Mouse (Mus musculus) G1E-ER4 (cell line): ENCODE data around the gene Lrch4. TPM values are rescaled to one million over a fixed set of nuclear protein-coding genes. Genes with fewer than 3 reads are reported as not detected.

ENCODE experiments used
- GATA1 ChIP-seq: IDR thresholded peaks from one replicate; pipeline ENCODE4 v1.8.0; 2012; ENCODE audit warnings: low read length, inconsistent platforms
- polyA plus RNA-seq: library from polyadenylated mRNA; stranded (reverse); fragments of >175 nt; gene quantifications from 2 replicates; pipeline ENCODE4 v1.2.3, GENCODE M21; 2012

Lrch4 gene
- polyA plus RNA-seq, 1 experiment: 198 TPM

DNA sequence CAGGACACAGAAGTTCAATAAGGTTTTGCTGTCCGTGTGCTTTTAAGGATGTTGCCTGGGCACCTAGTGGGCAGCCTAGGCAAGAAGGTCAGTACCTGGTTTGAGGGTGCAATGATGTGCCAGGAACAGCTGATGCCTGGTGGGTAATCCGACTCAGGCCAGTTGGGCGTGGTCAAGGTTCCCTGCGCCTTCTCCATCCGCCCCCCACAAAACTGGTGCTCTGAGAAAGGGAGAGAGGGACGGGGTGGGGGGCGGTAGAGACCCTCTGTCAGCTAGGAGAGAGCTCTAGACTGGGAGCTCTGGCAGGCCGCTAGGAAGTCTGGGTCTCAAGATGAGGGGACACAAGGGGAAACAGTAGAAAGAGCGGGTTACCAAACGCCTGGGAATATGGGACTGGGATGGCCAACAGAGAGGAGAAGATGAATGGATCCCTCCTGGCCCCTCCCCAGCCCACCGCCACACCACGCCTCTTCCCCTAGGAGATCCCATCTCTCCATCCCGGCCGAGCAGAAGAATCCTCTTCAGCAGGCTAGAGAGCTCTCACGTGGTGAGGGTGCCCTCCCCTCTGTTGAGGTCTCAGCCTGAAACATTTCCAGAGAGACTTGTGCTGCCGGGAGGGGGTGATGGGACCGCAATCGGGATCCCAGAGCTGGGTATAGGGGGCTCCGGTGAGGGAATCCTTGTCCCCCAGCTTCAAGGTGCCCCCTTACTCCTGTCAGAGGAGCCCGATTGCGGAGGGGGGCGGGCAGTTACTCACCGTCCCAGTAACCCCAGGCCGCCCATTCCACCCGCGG is 20.9 kb upstream of the Lrch4 start:
- TF ChIP-seq GATA1: no peak

DNA sequence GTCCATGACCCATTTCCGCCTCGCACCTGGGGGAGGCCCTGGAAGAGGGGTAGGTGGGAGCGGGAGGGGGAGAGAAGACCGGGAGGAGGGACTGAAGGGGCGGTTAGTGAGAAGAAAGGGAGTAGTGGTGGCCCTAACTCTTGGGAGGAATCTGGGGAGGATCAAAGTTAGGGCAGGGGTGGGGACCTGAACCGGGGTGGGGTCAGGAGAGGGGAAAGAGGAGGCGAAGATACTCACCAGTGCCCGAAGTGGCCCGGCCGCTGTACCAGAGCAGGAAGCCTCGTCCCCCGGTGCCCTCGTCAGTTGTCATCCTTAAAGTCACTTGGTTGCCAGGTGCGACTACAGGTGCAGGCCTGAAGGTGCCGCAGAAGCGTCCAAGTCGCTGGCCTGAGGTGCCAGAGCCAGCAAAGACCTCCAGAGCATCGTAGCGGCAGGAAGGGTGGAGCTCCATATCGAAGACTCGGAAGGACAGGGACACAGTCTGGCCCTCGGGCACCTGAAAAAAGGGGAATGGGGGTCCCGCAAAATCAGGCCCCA is 20.2 kb upstream of the Lrch4 start:
- TF ChIP-seq GATA1: no peak

- no peak for TF ChIP-seq GATA1
Measured at GRCm38 (mm10) chr5:137609292-137609691, 19.6 kb upstream of the Lrch4 start.

DNA sequence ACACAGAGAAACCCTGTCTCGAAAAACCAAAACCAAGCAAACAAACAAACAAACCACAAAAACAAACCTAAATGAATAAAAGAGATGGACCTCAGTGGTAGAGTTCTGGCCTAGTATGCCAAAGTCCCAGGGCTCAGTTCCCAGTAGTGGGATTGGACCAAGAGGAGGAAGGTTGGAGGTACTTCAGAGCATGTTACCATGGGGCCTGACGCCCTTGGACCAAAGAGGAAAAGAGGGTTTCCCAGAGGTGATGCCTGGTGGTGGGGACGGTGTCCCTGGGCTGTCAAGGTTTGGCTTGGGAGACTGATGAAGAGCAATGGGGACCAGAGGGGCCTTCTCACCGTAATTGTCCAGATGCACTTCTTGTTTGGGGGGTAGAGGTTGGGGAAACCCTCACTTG is 18.9 kb upstream of the Lrch4 start:
- no peak for TF ChIP-seq GATA1

DNA sequence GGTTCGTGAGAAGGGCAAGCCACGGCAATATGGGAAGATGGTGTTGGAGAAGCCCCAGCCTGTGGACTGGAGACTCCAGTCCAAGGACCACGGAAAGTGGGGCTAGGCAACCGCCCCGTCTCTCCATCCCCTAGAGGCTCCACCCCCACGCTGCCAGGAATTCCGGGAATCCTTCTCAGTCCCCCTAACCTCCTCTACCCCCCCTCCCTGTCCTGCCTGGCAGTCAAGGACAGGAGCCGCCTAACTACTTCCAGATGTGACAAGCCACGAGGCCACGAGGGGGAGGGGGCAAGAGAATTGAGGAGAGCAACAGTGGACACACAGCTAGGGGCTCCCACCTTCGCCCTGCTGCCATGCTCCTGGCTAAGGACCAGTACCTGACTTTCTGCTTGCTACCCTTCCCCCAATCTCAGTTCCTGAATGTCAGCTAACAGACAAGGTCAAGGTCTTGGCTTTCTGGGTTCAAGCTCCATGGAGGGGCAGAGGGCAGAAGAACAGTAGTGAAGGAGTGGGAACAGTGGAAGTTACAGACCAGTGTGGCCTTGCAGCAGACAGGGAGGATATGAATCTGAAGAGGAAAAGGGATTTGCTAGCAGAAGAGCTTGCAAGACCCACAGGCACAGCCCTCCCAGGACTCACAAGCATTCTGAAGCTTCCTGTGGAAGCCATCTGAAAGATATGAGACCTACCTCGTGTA is 18.2 kb upstream of the Lrch4 start:
- TF ChIP-seq GATA1: no peak

DNA sequence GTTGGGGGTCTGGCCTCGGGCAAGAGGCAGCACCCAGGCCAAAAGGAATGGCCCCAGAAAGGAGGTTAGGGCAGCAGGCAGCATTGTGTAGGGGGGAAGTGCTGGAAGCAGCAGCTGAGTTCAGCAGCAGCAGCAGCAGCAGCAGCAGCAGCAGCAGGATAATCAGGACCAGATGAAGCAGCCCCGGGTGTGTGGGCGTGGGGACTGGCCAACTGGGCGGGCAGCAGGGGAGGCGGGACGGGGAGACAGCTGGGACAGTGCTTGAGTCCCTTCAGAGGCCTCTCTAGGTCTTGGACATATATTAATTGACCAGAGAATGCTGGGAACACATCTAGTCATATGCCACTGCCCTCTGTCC is 17.7 kb upstream of the Lrch4 start:
- TF ChIP-seq GATA1: no peak

GRCm38 (mm10) chr5:137613076-137613475 is 15.8 kb upstream of the Lrch4 start:
- TF ChIP-seq GATA1: no peak

DNA sequence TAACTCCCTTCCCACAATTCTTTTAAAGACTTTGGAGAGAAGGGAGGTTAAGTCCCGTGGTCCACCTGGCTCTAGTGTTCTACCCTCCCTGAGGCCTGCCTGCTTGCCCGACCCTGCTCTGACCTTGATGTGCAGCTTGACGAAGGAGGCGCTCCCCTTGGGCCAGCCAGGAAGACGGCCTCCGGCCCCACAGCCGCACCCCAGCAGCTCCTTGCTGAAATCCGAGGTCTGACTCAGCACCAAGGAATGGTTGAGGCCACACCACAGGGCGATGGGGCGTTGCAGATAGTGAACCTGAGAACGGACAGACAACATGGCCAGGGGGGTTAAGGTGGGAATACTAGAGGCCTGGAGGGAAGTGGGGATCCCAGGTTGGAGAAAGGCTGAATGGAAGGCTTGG is 15.4 kb upstream of the Lrch4 start, which contains the start of gene Pcolce:
Pcolce (minus strand) TSS at position 235 of the 400 bp plus-strand sequence.
- no peak for TF ChIP-seq GATA1

DNA sequence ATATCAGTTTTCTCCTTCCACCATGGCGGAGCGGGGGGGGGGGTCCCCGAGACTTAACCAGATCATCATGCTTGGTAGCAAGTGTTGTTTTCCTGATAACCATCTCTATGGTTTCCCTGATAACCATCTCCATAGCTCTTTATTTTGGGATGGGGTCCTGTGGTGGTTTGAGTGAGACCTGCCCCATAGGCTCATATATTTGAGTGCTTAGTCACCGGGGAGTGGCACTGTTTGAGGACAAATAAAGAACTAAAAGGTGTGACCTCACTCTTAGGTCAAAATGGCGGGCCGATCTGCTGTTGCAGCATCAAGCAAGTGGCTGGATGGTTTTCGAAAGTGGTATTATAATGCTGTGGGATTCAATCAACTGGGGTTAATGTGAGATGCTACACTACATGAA is 13.6 kb upstream of the Lrch4 start:
- TF ChIP-seq GATA1: no peak

DNA sequence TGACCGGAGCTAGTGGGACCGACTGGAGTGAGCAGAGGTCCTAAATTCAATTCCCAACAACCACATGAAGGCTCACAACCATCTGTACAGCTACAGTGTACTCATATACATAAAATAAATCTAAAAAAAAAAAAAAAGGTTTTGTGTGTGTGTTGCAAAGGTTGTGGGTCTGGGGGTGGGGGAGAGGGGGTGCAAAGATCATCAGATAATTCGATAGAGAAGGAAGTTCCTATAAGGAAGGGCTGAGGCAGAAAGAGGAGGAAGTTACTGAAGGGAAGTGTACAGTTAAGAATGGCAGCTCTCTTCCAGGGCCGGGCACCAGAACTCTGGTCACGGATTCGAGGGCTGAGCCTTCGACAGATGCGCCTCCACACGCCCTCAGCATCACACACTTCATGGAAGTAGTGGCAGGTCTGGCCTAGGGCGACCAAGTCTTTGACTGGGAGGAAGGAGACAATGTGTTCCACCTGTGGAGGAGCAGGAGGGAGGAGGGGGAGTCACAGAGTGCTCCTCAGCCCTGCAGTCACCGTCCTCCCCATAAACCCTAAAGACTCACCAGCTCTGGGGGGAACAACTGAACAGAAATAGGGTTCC is 4.9 kb upstream of the Lrch4 start:
- no peak for TF ChIP-seq GATA1

DNA sequence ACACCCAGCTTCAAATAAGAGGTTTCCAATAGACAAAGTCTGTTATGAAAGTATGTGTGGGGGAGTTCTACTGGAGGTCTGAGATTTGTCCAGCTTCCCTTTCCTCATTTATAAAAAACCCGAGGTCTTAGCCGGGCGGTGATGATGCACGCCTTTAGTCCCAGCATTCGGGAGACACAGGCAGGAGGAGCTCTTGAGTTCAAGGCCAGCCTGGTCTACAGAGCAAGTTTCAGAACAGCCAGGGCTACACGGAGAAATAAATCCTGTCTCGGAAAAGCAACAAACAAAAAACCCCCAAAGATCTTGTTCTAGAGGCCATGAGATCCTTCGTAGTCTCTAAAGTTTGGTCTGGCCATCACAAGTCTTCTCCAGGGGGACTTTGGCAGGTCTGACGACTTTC is 930 bp upstream of the Lrch4 start:
- no peak for TF ChIP-seq GATA1

- TF ChIP-seq GATA1: no peak
Measured at GRCm38 (mm10) chr5:137629306-137629721, 393 bp downstream of the Lrch4 start.

GRCm38 (mm10) chr5:137629906-137630545 is 1.1 kb downstream of the Lrch4 start:
- no peak for TF ChIP-seq GATA1

DNA sequence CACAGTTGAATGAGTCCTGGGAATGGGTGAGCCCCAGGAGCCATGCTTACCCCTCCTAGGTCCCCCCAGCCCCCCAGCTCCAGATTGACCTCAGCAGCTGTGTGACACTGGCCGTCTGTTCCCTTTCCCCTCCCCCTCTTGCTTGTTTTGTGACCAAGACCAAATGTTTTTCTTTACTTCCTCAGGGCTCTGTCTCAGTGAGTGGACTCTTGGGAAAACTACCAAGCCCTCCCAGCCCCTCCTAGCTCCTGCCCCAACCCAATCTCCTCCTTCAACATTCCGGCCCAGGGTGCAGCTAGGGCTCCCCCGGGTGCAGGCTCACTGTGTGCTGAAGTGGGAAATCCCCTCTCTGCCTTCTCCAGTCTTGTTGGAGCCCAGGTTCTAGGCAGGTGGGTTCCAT is 1.7 kb downstream of the Lrch4 start:
- TF ChIP-seq GATA1: no peak

DNA sequence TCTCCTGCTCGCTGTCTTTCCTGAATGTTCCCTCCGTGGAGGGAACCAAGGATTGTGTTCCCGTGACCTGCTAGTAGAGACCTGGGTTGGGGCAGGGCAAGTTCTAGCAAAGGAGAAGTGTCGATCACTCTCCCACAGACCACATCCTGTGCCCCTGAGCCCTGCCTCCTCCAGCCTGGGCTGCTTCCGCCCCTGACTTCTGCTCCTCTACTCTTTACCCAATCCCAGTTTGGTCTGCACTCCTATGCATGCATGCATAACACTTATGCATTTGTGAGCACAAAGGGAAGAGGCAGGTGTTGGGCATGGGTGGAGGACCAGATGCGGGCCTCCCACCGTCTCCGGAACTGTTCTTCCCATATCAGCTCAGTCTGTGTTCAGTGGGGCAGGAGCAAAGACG is 2.2 kb downstream of the Lrch4 start:
- TF ChIP-seq GATA1: no peak

DNA sequence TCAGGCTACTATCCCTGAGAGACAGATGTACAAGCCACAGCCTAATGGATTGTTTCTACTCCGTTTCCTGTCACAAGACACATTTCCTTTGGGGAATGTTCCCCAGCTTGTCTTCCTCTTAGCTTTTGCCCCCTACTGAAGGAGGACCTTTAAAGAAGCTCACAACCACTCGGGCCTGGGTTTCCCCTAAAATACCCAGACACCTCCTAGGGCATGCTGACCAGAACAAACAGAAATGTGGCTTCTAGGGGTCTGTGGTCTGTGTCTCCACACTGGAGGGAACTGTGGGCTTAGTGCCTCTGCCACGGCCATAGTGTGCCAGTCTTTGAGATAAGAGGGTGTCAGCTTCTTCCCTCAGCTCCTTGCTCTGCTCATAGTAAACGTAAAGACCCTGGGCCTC is 2.7 kb downstream of the Lrch4 start:
- no peak for TF ChIP-seq GATA1
